Mouse (Mus musculus): ENCODE results near the gene Mrps24. TPM values are rescaled to one million over a fixed set of nuclear protein-coding genes. Genes with fewer than 3 reads are reported as not detected.

The Mrps24 gene
- polyA plus RNA-seq, 1 experiment from 2014 or later: 170 TPM

DNA sequence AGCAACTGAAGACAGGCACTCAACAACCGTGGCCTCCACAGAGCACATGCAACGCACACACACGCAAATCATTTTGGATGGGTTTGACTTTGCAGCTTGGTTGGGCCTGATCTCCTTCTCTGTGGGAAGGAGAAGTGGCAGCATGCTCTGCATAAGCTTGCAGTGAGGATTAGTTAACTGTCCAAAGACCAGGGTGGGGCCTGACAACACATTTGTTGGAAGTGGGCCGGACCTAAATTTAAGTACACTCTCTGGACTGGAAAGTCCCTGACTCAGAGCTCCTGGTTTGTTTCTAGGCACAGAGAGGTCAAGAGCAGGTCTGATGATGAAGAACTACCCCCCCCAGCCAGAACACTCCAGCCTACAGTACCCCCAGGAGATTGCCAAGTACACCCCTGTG is 18.8 kb upstream of the Mrps24 start:
- no peak for ATAC-seq (ENCODE audit: insufficient number of reproducible peaks, low FRiP score, low TSS enrichment, low read depth)
- no peak overlapping the region for H3K9ac ChIP-seq
- whole genome bisulfite sequencing: 93% methylated on average over 4 of the region's 4 CpGs

DNA sequence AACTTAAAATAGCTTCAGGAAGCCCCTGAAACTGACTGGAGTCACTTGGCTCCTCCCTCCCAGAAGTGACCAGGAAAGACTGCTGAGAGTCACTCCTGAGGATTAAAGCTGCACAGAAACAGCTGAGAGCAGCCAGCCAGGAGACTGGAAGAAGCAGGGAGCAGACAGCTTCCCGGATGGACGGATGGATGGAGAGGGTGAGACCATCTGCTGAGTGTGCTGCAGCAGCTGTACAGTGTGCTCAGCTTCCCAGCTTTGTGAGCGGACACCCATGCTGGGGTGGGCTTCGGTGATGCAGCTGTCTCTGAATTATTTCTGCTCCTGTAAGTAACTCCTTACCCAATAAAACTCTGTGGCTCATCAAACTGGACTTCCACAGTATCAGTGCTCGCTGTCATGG is 16.9 kb upstream of the Mrps24 start:
- peak; percentile 80 for ATAC-seq (ENCODE audit: insufficient number of reproducible peaks, low FRiP score, low TSS enrichment, low read depth)
- WGBS: 63% methylated on average over 5 of the region's 5 CpGs
- H3K9ac ChIP-seq: no peak overlapping the region

More for the DNA sequence above, 18.8 kb upstream of the Mrps24 start:
- no peaks in the 10 kb centered on the region for H3K9me3 ChIP-seq
- H3K36me3 ChIP-seq: peaks cover 4% of the 10 kb centered on the region; the same call in 1 of the 2 replicates
- no peaks in the 10 kb centered on the region for H3K27me3 ChIP-seq
- peaks cover 25% of the 10 kb centered on the region; the same call in 1 of the 2 replicates for H3K4me1 ChIP-seq
- H3K4me2 ChIP-seq: no peak overlapping the region
- H3K27ac ChIP-seq: no peak overlapping the region; the same call in 1 of the 2 replicates
- no peak overlapping the region for H3K4me3 ChIP-seq

DNA sequence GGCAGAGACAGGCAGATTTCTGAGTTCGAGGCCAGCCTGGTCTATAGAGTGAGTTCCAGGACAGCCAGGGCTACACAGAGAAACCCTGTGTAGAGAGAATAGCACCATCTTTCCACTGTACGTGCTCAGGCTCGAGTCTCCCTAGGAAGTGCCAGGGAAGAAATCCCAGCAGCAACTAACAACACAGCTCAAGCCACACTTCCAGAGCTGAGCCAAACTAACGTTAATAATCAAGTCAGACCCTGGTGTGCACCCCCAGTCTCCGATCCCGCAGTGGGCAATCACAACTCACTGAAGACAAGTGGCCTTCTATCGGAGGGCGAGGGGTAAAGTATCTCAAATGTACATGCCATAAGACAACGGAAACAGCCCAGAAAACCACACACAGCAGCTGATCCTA is 14.1 kb upstream of the Mrps24 start:
- WGBS: 84% methylated on average over 9 of the region's 9 CpGs
- H3K36me3 ChIP-seq: peaks cover 12% of the 10 kb centered on the region
- H3K27me3 ChIP-seq: no peaks in the 10 kb centered on the region
- no peak overlapping the region for H3K4me2 ChIP-seq
- H3K4me3 ChIP-seq: no peak overlapping the region
- H3K9ac ChIP-seq: no peak overlapping the region
- no peak for ATAC-seq (ENCODE audit: insufficient number of reproducible peaks, low FRiP score, low TSS enrichment, low read depth)
- no peaks in the 10 kb centered on the region for H3K9me3 ChIP-seq
- no peak overlapping the region for H3K27ac ChIP-seq
- peaks cover 18% of the 10 kb centered on the region; the same call in 1 of the 2 replicates for H3K4me1 ChIP-seq

More for the DNA sequence above, 16.9 kb upstream of the Mrps24 start:
- peaks cover 21% of the 10 kb centered on the region; the same call in 1 of the 2 replicates for H3K4me1 ChIP-seq
- no peak overlapping the region for H3K4me3 ChIP-seq
- no peaks in the 10 kb centered on the region for H3K9me3 ChIP-seq
- peaks cover 7% of the 10 kb centered on the region; the same call in 1 of the 2 replicates for H3K36me3 ChIP-seq
- H3K27ac ChIP-seq: 0 out of 2 replicates have a peak overlapping the region, but pooled peaks have one; percentile 47
- H3K27me3 ChIP-seq: no peaks in the 10 kb centered on the region
- H3K4me2 ChIP-seq: no peak overlapping the region

DNA sequence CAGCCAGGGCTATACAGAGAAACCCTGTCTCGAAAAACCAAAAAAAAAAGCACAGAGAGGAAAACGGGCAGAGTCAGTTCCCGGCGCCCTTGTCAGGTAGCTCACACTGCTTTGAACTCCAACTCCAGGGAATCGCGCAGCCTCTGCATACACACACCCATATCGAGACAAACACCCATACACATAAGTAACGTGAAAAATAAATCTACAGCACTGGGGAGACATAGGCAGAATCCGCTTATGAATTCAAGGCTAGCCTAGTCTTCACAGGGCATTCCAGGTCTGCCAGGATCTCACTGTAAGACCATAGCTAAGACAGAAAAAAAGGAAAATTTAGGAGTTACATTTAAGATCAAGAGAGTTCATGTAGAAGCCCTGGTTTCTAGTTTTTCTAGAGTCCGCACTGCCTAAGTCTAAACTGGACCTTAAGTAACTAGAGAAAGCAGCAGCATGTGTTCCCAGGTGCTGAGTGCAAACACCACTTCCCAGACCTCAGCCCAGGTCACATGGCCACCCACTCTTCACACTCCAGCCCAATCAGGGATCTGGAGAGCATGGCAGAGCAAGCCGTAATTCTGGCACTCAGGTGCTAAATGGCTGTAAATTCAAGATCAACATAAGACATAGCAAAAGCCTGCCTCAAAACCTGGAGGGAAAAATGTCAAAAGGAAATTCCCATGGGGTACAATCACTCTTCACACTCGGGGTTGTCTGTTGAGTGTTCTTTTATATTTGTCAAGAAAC is 3.3 kb upstream of the Mrps24 start:
- Histone ChIP-seq H3K9me3 (no peaks in the 10 kb centered on the region), H3K4me2 (no peak overlapping the region), H3K27ac (no peak overlapping the region), H3K36me3 (peaks cover 64% of the 10 kb centered on the region), H3K27me3 (no peaks in the 10 kb centered on the region), H3K4me3 (no peak overlapping the region), H3K9ac (no peak overlapping the region), H3K4me1 (no peaks in the 10 kb centered on the region)
- no peak for ATAC-seq (ENCODE audit: insufficient number of reproducible peaks, low FRiP score, low TSS enrichment, low read depth)
- 87% methylated on average over 12 of the region's 12 CpGs for WGBS

DNA sequence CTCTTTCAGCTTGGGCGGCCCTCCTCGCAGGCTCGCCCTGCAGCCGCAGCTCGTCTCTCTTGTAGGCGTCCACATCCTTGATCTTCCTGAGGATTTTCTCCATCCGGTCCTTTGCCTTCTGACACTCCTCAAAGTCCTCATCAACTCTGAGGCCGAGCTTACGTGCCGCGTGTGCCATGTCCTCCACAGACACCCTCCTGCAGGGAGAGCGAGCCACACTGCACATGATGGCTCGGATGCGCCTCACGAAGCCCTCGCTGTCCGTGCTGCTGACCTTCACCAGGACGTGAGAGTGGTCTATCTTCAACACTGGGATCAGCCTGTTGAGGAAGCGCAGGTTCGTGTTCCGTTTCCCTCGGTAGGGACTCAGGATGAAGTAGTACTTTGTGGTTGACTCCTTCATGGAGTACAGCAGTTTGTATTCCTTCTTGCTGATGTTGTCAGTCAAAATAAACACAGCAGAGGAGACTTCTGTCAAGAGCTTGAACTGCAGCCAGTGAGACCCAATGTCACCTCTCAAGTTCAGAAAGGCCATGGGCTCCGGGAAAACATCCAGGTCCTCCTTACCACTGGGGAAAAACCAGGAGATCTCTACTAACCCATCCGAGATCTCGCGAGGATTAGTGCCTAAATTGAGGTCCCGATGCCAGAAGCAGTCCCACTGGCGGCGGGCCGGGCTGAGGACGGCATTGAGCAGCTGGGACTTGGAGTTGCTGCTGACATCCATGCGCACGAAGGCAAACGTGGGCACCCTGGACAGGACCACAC is 1.6 kb upstream of the Mrps24 start:
- no peak for ATAC-seq (ENCODE audit: insufficient number of reproducible peaks, low FRiP score, low TSS enrichment, low read depth)
- Histone ChIP-seq H3K36me3 (peaks cover 66% of the 10 kb centered on the region), H3K27ac (no peak overlapping the region), H3K4me1 (peaks cover 2% of the 10 kb centered on the region; the same call in 1 of the 2 replicates), H3K4me3 (no peak overlapping the region), H3K9me3 (no peaks in the 10 kb centered on the region), H3K4me2 (no peak overlapping the region), H3K27me3 (no peaks in the 10 kb centered on the region), H3K9ac (no peak overlapping the region)
- WGBS: 93% methylated on average over 34 of the region's 34 CpGs

DNA sequence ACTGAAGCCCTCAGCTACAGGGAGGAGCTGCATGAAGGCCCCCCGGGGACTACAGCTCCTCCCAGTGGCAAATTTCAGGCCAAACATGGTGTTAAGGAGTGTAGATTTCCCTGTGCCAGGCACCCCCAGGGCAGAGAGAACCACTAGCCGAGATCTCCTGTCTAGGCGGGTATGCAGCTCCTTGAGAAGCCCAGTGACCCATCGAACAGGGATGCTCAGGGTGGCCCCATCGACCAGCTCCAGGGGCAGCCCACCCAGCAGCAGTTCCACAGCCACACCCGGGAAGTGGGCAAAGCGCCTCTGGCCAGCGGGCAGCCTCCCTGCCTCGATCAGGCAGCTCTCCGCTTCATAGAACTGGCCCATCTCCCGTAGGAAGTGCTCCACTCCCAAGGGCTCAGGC is 766 bp upstream of the Mrps24 start:
- WGBS: 84% methylated on average over 11 of the region's 11 CpGs
- Histone ChIP-seq H3K9ac (no peak overlapping the region), H3K27me3 (no peaks in the 10 kb centered on the region), H3K4me3 (no peak overlapping the region), H3K4me2 (no peak overlapping the region), H3K36me3 (peaks cover 65% of the 10 kb centered on the region), H3K4me1 (peaks cover 2% of the 10 kb centered on the region; the same call in 1 of the 2 replicates), H3K9me3 (no peaks in the 10 kb centered on the region), H3K27ac (no peak overlapping the region)
- ATAC-seq (ENCODE audit: insufficient number of reproducible peaks, low FRiP score, low TSS enrichment, low read depth): no peak

DNA sequence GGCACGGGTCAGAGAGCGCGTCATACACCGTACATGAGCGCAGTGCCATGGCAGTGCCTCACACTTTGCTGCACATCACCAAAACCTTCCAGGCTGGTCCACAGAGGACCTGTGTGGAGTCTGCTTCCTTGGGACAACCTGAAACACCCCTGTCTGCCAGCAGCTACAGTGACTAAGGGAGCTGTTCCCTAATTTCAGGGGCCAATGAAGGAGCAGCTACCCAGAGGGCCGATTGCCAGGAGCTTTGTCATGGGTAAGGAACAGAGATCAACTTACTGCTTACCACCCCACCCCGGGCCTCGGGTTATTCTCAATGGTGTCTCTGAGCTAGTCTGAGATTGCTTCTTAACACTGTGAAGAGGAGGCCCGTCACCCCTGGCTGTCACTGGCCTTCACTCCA is 301 bp downstream of the Mrps24 start:
- Histone ChIP-seq H3K36me3 (peaks cover 65% of the 10 kb centered on the region), H3K4me2 (no peak overlapping the region), H3K4me1 (peaks cover 2% of the 10 kb centered on the region; the same call in 1 of the 2 replicates), H3K27me3 (no peaks in the 10 kb centered on the region), H3K9ac (no peak overlapping the region), H3K4me3 (no peak overlapping the region), H3K9me3 (no peaks in the 10 kb centered on the region), H3K27ac (no peak overlapping the region)
- 90% methylated on average over 9 of the region's 9 CpGs for WGBS
- no peak for ATAC-seq (ENCODE audit: insufficient number of reproducible peaks, low FRiP score, low TSS enrichment, low read depth)

DNA sequence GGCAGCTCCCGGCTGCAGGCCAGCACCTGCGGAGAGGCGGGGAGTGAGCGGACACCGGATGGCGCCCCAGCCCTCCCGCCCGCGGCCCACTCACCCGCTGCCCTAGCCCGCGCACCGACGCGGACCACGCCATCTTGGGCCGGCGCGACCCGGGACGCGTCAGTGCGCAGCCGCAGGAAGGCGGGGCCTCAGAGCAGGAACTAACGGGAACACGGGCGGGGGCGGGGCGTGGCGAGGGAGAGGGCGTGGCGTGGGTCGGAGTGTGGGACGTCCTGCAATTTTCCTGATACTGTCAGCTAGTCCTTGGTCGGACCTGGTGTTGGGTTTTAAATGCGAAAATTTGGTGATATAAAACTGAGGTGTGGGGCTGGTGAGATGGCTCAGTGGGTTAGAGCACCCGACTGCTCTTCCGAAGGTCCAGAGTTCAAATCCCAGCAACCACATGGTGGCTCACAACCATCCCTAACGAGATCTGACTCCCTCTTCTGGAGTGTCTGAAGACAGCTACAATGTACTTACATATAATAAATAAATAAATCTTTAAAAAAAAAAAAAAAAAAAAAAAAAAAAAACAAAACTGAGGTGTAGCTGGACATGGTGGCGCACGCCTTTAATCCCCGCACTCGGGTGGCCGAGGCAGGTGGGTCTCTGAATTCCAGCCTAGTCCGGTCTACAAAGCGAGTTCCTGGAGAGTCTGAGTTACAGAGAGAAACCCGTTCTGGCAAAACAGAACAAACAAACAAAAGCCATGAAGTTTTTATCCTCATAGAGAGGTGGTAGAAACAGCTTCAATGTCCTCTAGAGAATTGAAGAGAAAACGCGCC is 7.7 kb downstream of the Mrps24 start:
- peaks cover 15% of the 10 kb centered on the region for H3K4me1 ChIP-seq
- H3K9me3 ChIP-seq: no peaks in the 10 kb centered on the region
- peak overlapping the region; percentile 82 for H3K27ac ChIP-seq
- H3K9ac ChIP-seq: peak overlapping the region; percentile 95
- WGBS: 17% methylated on average over 48 of the region's 50 CpGs
- H3K4me2 ChIP-seq: peak overlapping the region; percentile 81
- peak overlapping the region; percentile 93 for H3K4me3 ChIP-seq
- peak; percentile 87 for ATAC-seq (ENCODE audit: insufficient number of reproducible peaks, low FRiP score, low TSS enrichment, low read depth)
- no peaks in the 10 kb centered on the region for H3K27me3 ChIP-seq
- peaks cover 28% of the 10 kb centered on the region for H3K36me3 ChIP-seq

DNA sequence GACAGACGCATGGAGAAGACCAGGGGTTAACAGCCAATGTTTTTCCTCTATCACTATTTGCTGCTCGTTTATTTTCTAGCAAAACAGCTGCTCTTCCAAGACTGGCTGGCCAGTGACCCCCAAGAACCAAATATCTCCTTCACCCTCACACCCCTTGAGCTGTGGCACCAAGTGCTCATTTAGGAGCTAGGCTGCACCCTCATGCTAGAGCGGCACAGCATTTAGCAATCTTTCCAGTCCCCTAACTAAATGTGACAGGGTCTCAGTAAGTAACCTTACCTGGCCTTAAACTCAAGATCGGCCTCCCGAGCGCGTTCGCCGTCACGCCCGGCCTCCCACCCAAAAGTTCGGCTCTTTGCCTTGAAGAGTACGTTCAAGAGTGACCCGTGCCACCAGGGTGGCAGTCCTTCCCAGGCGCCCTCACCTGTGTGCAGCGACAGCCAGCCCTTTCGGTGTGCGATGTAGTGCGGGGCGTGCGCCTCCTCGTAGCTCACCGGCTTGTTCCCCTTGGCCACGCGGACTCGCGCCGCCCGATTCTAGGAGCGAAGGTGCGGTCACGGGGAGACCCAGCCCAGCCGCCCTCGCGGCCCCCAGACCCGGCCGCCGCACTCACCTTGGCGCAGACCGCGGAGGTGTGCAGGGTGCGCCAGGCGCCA is 8.5 kb downstream of the Mrps24 start:
- Histone ChIP-seq H3K4me1 (peaks cover 13% of the 10 kb centered on the region), H3K27ac (peak overlapping the region; percentile 82), H3K4me3 (peak overlapping the region; percentile 93), H3K36me3 (peaks cover 23% of the 10 kb centered on the region), H3K4me2 (peak overlapping the region; percentile 81), H3K9ac (peak overlapping the region; percentile 95), H3K9me3 (no peaks in the 10 kb centered on the region), H3K27me3 (no peaks in the 10 kb centered on the region)
- ATAC-seq (ENCODE audit: insufficient number of reproducible peaks, low FRiP score, low TSS enrichment, low read depth): peak; percentile 66
- WGBS: 1% methylated on average over 43 of the region's 43 CpGs

DNA sequence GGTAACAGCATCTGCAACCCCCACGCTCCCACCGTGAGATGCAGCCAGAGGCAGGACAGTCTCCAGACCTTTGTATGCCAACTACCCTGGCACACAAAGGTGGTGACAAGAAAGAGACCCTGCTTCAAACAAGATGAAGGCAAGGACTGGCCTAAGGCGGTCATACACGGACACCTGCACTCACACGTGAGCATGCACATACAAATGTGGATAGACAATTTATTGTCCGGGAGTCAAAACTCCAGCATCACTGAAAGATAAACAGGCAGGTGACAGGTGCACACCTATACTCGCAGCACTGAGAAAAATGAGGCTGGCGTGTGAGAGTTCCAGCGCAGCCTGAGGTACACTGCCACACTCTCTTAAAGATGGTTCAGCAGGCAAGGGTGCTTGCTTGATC is 9.5 kb downstream of the Mrps24 start:
- ATAC-seq (ENCODE audit: insufficient number of reproducible peaks, low FRiP score, low TSS enrichment, low read depth): no peak
- H3K27me3 ChIP-seq: no peaks in the 10 kb centered on the region
- H3K27ac ChIP-seq: no peak overlapping the region
- peak overlapping the region; percentile 93 for H3K4me3 ChIP-seq
- H3K9me3 ChIP-seq: no peaks in the 10 kb centered on the region
- peaks cover 18% of the 10 kb centered on the region for H3K36me3 ChIP-seq
- WGBS: 85% methylated on average over 9 of the region's 9 CpGs
- H3K4me2 ChIP-seq: peak overlapping the region; percentile 81; the same call in 1 of the 2 replicates
- peaks cover 13% of the 10 kb centered on the region for H3K4me1 ChIP-seq
- H3K9ac ChIP-seq: no peak overlapping the region

DNA sequence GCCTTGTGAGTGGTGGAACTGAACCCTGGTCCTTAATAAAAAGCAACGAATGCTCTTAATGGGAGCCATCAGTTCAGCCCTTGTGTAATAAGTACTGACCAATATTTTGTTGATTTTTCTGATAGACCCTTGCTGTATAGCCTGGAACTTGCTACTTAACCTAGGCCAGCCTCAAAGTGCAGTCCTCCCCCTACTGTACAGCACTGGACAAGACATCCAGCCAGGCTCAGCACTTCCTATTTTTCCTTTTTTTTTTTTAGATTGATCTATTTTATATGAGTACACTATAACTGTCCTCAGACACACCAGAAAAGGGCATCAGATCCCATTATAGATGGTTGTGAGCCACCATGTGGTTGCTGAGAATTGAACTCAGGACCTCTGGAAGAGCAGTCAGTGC is 12.1 kb downstream of the Mrps24 start:
- no peaks in the 10 kb centered on the region for H3K9me3 ChIP-seq
- H3K4me1 ChIP-seq: peaks cover 13% of the 10 kb centered on the region
- no peaks in the 10 kb centered on the region for H3K27me3 ChIP-seq
- H3K36me3 ChIP-seq: peaks cover 18% of the 10 kb centered on the region
- H3K27ac ChIP-seq: no peak overlapping the region
- H3K9ac ChIP-seq: no peak overlapping the region
- WGBS: 82% methylated on average over 1 of the region's 1 CpGs
- ATAC-seq (ENCODE audit: insufficient number of reproducible peaks, low FRiP score, low TSS enrichment, low read depth): no peak
- H3K4me2 ChIP-seq: no peak overlapping the region
- H3K4me3 ChIP-seq: no peak overlapping the region
